Mouse (Mus musculus) MEL (cell line): Measurements from ENCODE around the gene Gm20388.

Source experiments
- BHLHE40 ChIP-seq: IDR thresholded peaks from 2 replicates; pipeline ENCODE4 v1.6.1; 2012; ENCODE audit warnings: low read depth, mild to moderate bottlenecking, inconsistent platforms, low read length, improper control_type of control experiment, borderline replicate concordance
- CTCF ChIP-seq, 3 experiments: IDR thresholded peaks in 2 of 3; conservative IDR thresholded peaks in 1 of 3; 2 replicates each; pipeline ENCODE4 v1.5.1; 2011 to 2012; ENCODE audit warnings: low read length in 3 of 3, low read depth in 2 of 3, mild to moderate bottlenecking in 2 of 3, improper control_type of control experiment in 1 of 3, inconsistent platforms in 1 of 3, mixed read lengths in 1 of 3, moderate library complexity in 1 of 3; ENCODE audit not compliant: control insufficient read depth in 1 of 3, insufficient read depth in 1 of 3, poor library complexity in 1 of 3, severe bottlenecking in 1 of 3
- GABPA ChIP-seq: IDR thresholded peaks from 2 replicates; pipeline ENCODE4 v1.6.1; 2012; ENCODE audit warnings: low read depth, mild to moderate bottlenecking, inconsistent platforms, low read length, improper control_type of control experiment, moderate library complexity
- HCFC1 ChIP-seq: IDR thresholded peaks from 2 replicates; pipeline ENCODE4 v1.6.1; 2012; ENCODE audit warnings: low read depth, mild to moderate bottlenecking, inconsistent platforms, low read length, improper control_type of control experiment, moderate library complexity
- POLR2A ChIP-seq, 2 experiments: IDR thresholded peaks; 2 replicates each; pipeline ENCODE4 v1.6.1; 2011 to 2012; ENCODE audit warnings: low read length in 2 of 2, mild to moderate bottlenecking in 2 of 2, control low read depth in 1 of 2, improper control_type of control experiment in 1 of 2, low read depth in 1 of 2, moderate library complexity in 1 of 2; ENCODE audit not compliant: control insufficient read depth in 1 of 2, insufficient read depth in 1 of 2, poor library complexity in 1 of 2
- ZNF384 ChIP-seq: IDR thresholded peaks from 2 replicates; pipeline ENCODE4 v1.6.1; 2012; ENCODE audit warnings: low read depth, mild to moderate bottlenecking, inconsistent platforms, low read length, improper control_type of control experiment

GRCm38 (mm10) chr8:120557170-120557965 is 646.7 kb downstream of the Gm20388 start:
- TF ChIP-seq CTCF (IDR thresholded peaks at IDR 0.05 in 2 of 3, conservative IDR thresholded peaks at IDR 0.05 in 1 of 3; ENCODE audit: control insufficient read depth in 1 of 3, insufficient read depth in 1 of 3, low read depth in 2 of 3, low read length in 3 of 3, poor library complexity in 1 of 3, severe bottlenecking in 1 of 3) (no peak), GABPA (no peak), POLR2A (IDR thresholded peaks at IDR 0.05; ENCODE audit: control insufficient read depth in 1 of 2, insufficient read depth in 1 of 2, low read depth in 1 of 2, low read length in 2 of 2, poor library complexity in 1 of 2) (no peak; a peak in 1 of 4 replicates), HCFC1 (no peak), BHLHE40 (no peak), ZNF384 (no peak)
